Mouse (Mus musculus): Measurements from ENCODE around the gene Tgfbr2. TPM values are rescaled to one million over a fixed set of nuclear protein-coding genes. Genes with fewer than 3 reads are reported as not detected.
A peak's percentile ranks its signal among the peaks of the same experiment; 100 is the strongest.

The Tgfbr2 gene
- polyA plus RNA-seq (2017; shearing (Covaris generic)) = 10 to 100 TPM; 24.7 to 31.6 (median 26.3) TPM

DNA sequence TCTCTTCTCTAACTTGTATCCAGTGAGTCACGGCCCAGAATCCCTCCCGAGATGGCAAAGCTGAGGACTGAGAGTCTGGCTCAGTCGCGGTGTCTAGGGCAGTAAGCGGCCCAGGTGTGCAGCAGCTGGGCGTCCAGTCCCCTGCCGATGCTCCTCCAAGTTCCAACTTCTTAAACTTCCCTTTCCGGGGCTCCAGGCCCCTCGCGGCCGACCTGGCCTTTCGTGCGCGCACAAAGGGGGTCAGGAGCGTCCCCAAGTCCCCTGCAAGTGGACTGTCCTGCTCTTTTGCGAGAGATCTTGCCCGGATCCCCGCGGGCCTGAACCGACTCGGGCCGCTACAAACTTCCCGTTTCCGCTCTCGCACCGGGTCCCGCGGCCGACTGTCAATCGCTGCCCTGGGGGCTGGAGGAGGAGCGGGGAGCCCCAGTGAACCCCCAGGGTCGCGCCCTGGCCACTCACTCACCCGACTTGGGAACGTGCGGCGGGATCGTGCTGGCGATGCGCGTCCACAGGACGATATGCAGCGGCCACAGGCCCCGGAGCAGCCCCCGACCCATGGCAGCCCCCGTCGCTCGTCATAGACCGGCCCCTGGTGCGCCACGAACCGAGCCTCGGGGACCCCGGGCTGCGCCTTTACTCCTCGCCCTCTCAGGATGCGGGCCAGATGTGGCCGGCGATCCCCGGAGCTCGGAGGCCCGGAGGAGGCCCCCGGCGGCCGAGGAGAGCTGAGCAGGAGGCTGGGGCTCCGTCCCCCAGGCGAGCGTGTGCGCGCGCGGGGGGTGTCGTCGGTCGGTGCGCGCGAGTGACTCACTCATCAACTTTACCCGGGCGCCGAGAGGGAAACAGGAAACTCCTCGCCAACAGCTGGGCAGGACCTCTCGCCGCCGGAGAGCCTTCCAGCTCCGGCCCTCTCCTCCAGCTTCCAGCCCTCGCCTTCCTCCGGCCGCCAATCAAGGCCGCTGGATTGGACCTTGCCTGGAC lies at the start of gene Tgfbr2:
TSS of gene Tgfbr2 (minus strand) at position 880 of the 981 bp plus-strand sequence.
- ATAC-seq = peak; percentile 74

GRCm38 (mm10) chr9:116223368-116223767 lies 48.2 kb upstream of the Tgfbr2 start:
- peak; percentile 79 for ATAC-seq

DNA sequence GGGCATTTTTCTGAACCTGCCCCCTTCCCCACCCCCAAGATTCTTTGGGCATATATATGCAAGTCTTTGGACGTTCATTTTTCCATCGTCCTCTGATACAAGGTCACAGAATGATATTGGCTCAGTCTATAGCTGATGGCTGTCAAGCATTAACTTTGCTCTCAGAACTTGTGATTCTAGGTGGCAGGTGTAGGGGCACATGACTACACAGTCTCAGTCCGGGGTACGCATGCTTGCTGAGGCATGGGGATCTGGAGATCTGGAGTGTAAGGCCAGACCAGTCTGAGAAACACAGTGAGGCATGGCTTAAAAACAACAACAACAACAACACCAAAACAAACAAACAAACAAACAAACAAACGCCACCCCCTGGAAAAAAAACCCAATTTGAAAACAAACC lies 47.5 kb upstream of the Tgfbr2 start:
- ATAC-seq = no peak

- ATAC-seq = no peak
Measured at GRCm38 (mm10) chr9:116222000-116222399, 46.8 kb upstream of the Tgfbr2 start.

- ATAC-seq = no peak
Measured at GRCm38 (mm10) chr9:116221565-116221964, 46.4 kb upstream of the Tgfbr2 start.

DNA sequence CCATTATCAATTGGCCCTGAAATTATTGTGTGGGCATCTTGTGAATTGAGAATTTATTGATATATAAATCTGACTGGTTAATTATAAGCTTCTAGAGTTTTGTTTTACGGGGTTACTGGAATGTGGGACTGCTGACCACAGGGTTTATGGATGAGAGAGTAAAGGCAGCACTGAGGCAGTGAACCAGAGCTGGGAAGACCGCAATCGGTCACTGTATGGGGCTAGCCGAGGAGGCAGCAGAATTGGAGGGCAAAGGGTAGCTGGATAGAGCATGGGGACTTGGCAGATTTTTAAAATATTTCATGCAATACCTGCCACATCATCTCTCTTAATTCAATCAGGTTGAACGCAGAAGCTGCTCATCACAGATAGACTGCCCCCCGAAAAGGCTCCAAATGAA lies 45.5 kb upstream of the Tgfbr2 start:
- ATAC-seq = no peak

DNA sequence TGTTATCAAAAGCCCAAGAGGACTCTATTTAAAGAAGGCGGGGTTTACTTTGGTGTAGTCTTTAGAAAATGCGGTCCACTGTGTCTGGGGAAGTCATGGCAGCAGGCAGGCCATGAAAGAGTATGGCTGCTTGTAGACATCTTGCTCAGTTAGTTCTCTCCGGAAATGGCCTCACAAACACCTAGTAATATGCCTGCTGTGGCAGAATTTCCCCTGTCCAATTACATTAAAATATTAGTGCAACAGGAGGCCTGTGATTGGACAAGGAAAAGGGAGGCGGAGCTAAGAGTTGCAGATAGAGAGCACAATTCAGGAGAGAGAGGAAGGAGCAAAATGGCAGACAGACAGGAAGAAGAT lies 45.0 kb upstream of the Tgfbr2 start:
- ATAC-seq = no peak

DNA sequence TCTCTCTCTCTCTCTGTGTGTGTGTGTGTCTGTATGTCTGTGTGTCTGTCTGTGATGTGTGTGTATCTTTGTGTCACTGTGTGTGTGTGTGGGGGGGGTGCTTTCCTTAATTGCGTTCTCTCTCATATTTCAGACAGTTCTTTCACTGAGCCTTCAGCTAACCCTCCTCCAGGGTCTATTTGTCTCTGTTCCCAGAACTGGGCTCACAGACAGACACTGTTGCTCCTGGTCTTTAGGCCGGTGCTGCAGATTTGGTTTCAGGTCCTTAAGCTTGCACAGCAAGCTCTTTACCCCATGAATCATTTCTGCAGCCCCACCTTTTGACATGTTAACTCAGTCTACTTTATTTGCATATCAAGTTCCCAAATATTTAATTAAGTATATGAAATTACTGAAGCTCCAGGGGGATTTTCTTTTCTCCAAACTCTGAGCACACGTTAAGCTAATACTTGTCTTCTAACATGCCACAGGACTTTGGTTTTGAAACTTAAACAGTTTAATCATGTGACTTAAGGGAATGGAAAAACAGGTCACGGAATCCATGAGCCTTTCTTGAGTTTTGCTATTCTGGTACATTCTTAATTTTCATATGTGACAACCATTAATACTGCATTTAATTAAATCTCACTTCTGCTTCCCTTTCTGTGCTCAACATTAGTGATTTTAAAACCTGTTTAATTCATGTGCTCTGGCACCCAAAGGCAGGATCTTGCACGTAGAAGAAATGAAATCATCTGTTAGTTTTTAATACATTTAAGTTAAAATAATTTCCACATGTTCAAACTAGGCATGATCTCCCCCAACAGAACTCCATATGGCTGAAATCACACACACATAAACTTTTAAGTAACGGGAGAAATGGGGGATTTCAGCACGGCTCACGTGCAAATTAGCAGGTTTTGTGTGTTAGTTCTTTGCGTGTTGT lies 44.3 kb upstream of the Tgfbr2 start:
- no peak for ATAC-seq

GRCm38 (mm10) chr9:116218780-116219179 lies 43.6 kb upstream of the Tgfbr2 start:
- ATAC-seq = no peak

DNA sequence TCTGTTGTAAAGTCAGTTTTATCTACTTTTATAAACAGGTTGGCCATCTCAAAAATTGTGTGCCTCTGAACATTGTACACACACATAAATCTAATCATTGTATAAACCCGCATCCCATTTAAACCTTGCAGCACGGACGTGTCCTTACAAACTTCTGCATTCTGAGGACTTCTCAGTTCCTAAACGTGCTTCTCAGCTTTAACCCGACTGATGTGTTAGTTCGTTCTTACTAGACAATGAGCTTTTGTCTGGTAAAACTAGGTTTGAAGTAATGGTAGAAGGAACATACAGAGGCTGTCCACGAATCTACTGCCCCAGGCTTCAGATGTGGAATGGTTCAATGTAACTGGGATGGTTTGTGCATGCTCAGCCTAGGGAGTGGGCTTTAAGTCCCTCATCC lies 41.9 kb upstream of the Tgfbr2 start:
- ATAC-seq = no peak

DNA sequence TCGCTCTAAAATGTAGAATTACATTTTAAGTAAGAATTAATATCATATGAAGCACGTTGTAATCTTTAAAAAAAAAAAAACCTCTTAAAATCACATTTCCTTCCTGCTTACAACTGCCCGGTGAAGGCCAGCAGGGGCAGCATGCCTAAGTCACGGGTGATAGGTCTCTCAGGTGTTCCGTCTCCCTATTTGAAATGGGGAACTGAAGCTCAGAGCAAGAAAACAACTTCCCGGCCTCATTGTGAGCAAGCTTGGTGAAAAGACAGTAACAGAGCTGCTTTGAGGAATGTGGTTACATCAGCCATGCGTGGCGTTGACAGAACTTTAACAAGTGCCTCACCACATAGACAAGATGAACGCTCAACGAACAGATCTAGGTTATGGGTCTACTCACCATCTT lies 41.5 kb upstream of the Tgfbr2 start:
- no peak for ATAC-seq

DNA sequence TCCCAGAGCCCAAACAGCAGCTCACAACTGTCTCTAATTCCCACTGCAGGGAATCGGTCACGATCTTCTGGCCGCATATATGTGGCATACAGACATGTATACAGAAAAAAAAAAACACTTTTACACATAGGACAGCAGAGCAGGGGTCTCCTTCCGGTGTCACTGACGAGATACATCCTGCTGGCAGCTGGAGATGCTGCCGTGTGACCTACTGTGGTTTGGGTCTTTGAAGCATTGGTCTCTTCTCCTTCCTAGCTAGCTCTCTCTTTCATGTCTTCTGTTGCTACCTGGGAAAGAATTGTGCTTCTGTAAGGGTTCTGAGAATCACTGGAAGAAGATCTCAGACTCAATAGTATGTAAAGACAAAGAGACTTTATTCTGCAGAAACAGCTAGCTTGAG lies 39.1 kb upstream of the Tgfbr2 start:
- peak; percentile 79 for ATAC-seq

- ATAC-seq = no peak
Measured at GRCm38 (mm10) chr9:116212915-116213619, 37.9 kb upstream of the Tgfbr2 start.

GRCm38 (mm10) chr9:116212069-116212468 lies 36.9 kb upstream of the Tgfbr2 start:
- ATAC-seq = peak; percentile 66

GRCm38 (mm10) chr9:116208169-116208904 lies 33.2 kb upstream of the Tgfbr2 start:
- ATAC-seq = peak; percentile 61

DNA sequence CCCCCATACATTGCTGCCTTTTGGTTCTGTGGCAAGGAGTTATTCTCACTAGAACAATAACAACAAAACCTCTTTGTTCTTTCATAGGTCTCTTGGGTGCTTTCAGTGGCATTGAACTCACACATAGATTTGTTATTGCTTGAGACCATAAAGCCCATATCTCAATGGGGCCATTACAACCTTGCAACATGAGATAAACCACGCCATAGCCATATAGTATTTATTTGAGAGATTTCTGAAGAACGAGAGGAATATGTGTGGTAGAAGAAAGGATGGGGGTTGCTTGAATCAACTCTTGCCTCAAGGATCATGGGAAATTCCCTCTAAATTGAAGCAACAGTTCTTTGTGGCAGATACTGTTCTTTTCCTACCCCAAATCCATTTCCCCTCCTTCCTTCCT lies 31.7 kb upstream of the Tgfbr2 start:
- ATAC-seq = no peak

GRCm38 (mm10) chr9:116203675-116204074 lies 28.5 kb upstream of the Tgfbr2 start:
- ATAC-seq = no peak

DNA sequence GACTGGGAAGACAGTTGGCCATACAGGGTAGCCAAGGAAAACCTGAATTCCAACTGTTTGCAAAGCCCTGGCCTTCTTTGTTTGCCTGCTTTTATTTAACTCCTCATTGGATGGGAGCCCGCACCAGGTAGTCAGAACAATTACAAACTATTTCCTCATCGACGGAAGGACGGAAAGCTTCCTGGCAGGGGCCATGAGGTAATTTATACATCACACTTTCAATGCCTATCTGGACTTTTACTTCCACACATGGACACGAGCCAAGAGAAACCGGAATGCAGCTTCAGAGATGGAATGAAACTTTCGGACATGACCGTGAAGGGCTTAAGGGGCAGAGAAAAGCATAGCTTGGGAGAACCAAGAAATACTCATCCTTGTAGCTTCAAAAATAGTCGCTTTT lies 24.0 kb upstream of the Tgfbr2 start:
- no peak for ATAC-seq

DNA sequence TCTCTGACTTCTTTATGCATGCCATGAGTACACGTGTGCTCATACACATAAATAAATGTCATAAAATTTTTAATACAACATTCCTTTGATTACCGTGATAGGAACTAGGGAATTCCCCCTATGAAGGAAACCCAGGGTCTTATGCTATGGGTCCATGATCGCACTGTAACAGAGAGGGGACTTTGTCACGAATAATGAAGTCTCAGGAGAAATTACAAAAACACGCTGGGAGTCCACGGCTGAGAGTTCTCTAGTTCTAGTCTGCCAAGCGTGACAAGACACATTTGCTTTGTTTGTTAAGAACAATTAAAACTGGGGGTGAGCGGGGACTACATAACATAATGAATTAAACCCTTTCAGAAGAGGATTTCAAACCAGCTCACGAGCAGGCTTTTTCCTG lies 23.3 kb upstream of the Tgfbr2 start:
- ATAC-seq = no peak

- ATAC-seq = no peak
Measured at GRCm38 (mm10) chr9:116197491-116198170, 22.5 kb upstream of the Tgfbr2 start.

GRCm38 (mm10) chr9:116193889-116194450 lies 18.8 kb upstream of the Tgfbr2 start:
- ATAC-seq = no peak

Data from inflammation-experienced regulatory T-cells, adult 6 months (primary cell).